Mouse (Mus musculus) hindbrain, embryonic 14.5 days (tissue): ENCODE measurements at regions not wholly inside any gene's neighbourhood (a gene's known extent, or its start where the extent isn't known, plus 50 kb on each side); places are given as distances from the start of the nearest gene placed in this dataset.

Experiments used
- ATAC-seq: fragments of 200-750 bp; cut with Nextera tagmentation; 2 replicates; pipeline ENCODE4 v1.8.0; 2017; ENCODE audit warnings: moderate number of reproducible peaks, mild to moderate bottlenecking, moderate TSS enrichment, moderate library complexity; ENCODE audit not compliant: low FRiP score
- DNase-seq: peaks from one replicate; pipeline ENCODE4 v3.0.0-alpha.2; 2015; ENCODE audit warnings: low spot score
- H3K27ac ChIP-seq: fragments of 300-500 bp; sonication (generic); 2 replicates; pipeline ENCODE4 v1.5.1; 2014; ENCODE audit warnings: mild to moderate bottlenecking, moderate library complexity
- H3K27me3 ChIP-seq: fragments of 300-500 bp; sonication (generic); 2 replicates; pipeline ENCODE4 v1.6.1; 2014; ENCODE audit warnings: mild to moderate bottlenecking, low read length, mixed read lengths; ENCODE audit not compliant: control insufficient read depth, insufficient read depth
- H3K36me3 ChIP-seq: fragments of 300-500 bp; sonication (generic); replicated peaks from 2 replicates; pipeline ENCODE4 v1.6.1; 2014; ENCODE audit not compliant: control insufficient read depth, insufficient read depth
- H3K4me1 ChIP-seq: fragments of 300-500 bp; sonication (generic); replicated peaks from 2 replicates; pipeline ENCODE4 v1.6.1; 2014; ENCODE audit warnings: antibody characterized with exemption, low read length, mixed read lengths; ENCODE audit not compliant: control insufficient read depth, insufficient read depth
- H3K4me2 ChIP-seq: fragments of 300-500 bp; sonication (generic); replicated peaks from 2 replicates; pipeline ENCODE4 v1.6.1; 2014; ENCODE audit warnings: mild to moderate bottlenecking, moderate library complexity
- H3K4me3 ChIP-seq: fragments of 300-500 bp; sonication (generic); replicated peaks from 2 replicates; pipeline ENCODE4 v1.5.1; 2014; ENCODE audit warnings: mild to moderate bottlenecking, low read length
- H3K9ac ChIP-seq: fragments of 300-500 bp; sonication (generic); 2 replicates; pipeline ENCODE4 v1.6.1; 2014
- H3K9me3 ChIP-seq: fragments of 300-500 bp; sonication (generic); 2 replicates; pipeline ENCODE4 v1.6.1; 2016; ENCODE audit warnings: low read length; ENCODE audit not compliant: control insufficient read depth
- WGBS: fragments of 180-500 bp; shearing (Covaris S2); extraction: QIAGEN DNeasy Blood & Tissue Kit; methylation state at CpG from one replicate; pipeline ENCODE4 v1.1.7; 2014; 5-methylcytosine and 5-hydroxymethylcytosine counted together

GRCm38 (mm10) chr8:8951186-8951585 lies 260.9 kb upstream of the Arglu1 start:
- Histone ChIP-seq H3K27ac (no peak overlapping the region), H3K9me3 (peaks cover 8% of the 10 kb centered on the region), H3K4me3 (no peak overlapping the region), H3K27me3 (no peaks in the 10 kb centered on the region), H3K9ac (no peak overlapping the region), H3K36me3 (no peaks in the 10 kb centered on the region), H3K4me2 (no peak overlapping the region), H3K4me1 (peaks cover 22% of the 10 kb centered on the region)
- 39% methylated on average over 9 of the region's 9 CpGs for WGBS
- DNase-seq (no peak), ATAC-seq (no peak)

GRCm38 (mm10) chr8:8947516-8948161 lies 257.3 kb upstream of the Arglu1 start:
- Histone ChIP-seq H3K4me2 (no peak overlapping the region), H3K9ac (no peak overlapping the region), H3K4me3 (no peak overlapping the region), H3K27me3 (no peaks in the 10 kb centered on the region), H3K27ac (peak overlapping the region; percentile 44), H3K9me3 (no peaks in the 10 kb centered on the region), H3K4me1 (peaks cover 22% of the 10 kb centered on the region), H3K36me3 (no peaks in the 10 kb centered on the region)
- DNase-seq (no peak), ATAC-seq (peak; percentile 73; the same call in 1 of the 2 replicates)
- 33% methylated on average over 7 of the region's 7 CpGs for WGBS

- Histone ChIP-seq H3K4me1 (peaks cover 20% of the 10 kb centered on the region; the same call in 1 of the 2 replicates), H3K36me3 (no peaks in the 10 kb centered on the region), H3K4me3 (no peak overlapping the region), H3K9me3 (no peaks in the 10 kb centered on the region), H3K27me3 (no peaks in the 10 kb centered on the region), H3K4me2 (no peak overlapping the region), H3K27ac (no peak overlapping the region), H3K9ac (no peak overlapping the region)
- ATAC-seq = no peak
- DNase-seq = no peak
- WGBS = 55% methylated on average over 6 of the region's 6 CpGs
Measured at GRCm38 (mm10) chr8:8942991-8943390, 252.7 kb upstream of the Arglu1 start.

- Histone ChIP-seq H3K4me1 (0 out of 2 replicates have a peak, but pooled peaks cover 9% of the 10 kb centered on the region), H3K27ac (no peak overlapping the region), H3K36me3 (no peaks in the 10 kb centered on the region), H3K9me3 (no peaks in the 10 kb centered on the region), H3K4me2 (no peak overlapping the region), H3K27me3 (no peaks in the 10 kb centered on the region), H3K4me3 (no peak overlapping the region), H3K9ac (no peak overlapping the region)
- DNase-seq = no peak
- ATAC-seq = no peak; the same call in 1 of the 2 replicates
- 85% methylated on average over 4 of the region's 4 CpGs for WGBS
Measured at GRCm38 (mm10) chr8:8940899-8941298, 250.6 kb upstream of the Arglu1 start.

- Histone ChIP-seq H3K36me3 (no peaks in the 10 kb centered on the region), H3K4me2 (no peak overlapping the region), H3K9ac (no peak overlapping the region), H3K27ac (no peak overlapping the region), H3K9me3 (no peaks in the 10 kb centered on the region), H3K4me3 (no peak overlapping the region), H3K4me1 (0 out of 2 replicates have a peak, but pooled peaks cover 9% of the 10 kb centered on the region), H3K27me3 (no peaks in the 10 kb centered on the region)
- 82% methylated on average over 7 of the region's 7 CpGs for WGBS
- ATAC-seq (no peak), DNase-seq (no peak)
Measured at GRCm38 (mm10) chr8:8938536-8938935, 248.2 kb upstream of the Arglu1 start.

GRCm38 (mm10) chr8:8932466-8932865 lies 242.1 kb upstream of the Arglu1 start:
- H3K9me3 ChIP-seq = no peaks in the 10 kb centered on the region
- H3K36me3 ChIP-seq = no peaks in the 10 kb centered on the region
- no peak overlapping the region for H3K9ac ChIP-seq
- no peak overlapping the region for H3K27ac ChIP-seq
- H3K27me3 ChIP-seq = no peaks in the 10 kb centered on the region
- 68% methylated on average over 3 of the region's 3 CpGs for WGBS
- no peak for ATAC-seq
- no peak overlapping the region for H3K4me2 ChIP-seq
- no peak overlapping the region for H3K4me3 ChIP-seq
- H3K4me1 ChIP-seq = no peaks in the 10 kb centered on the region
- DNase-seq = no peak

- H3K9ac ChIP-seq = no peak overlapping the region
- H3K27me3 ChIP-seq = no peaks in the 10 kb centered on the region
- H3K9me3 ChIP-seq = no peaks in the 10 kb centered on the region
- H3K4me3 ChIP-seq = no peak overlapping the region
- 85% methylated on average over 6 of the region's 6 CpGs for WGBS
- DNase-seq (no peak), ATAC-seq (no peak)
- no peaks in the 10 kb centered on the region for H3K36me3 ChIP-seq
- H3K27ac ChIP-seq = no peak overlapping the region
- H3K4me1 ChIP-seq = no peaks in the 10 kb centered on the region
- no peak overlapping the region for H3K4me2 ChIP-seq
Measured at GRCm38 (mm10) chr8:8931746-8932145, 241.4 kb upstream of the Arglu1 start.

GRCm38 (mm10) chr8:8928074-8928862 lies 237.9 kb upstream of the Arglu1 start:
- peak; percentile 46; the same call in 1 of the 2 replicates for ATAC-seq

GRCm38 (mm10) chr8:8921446-8921845 lies 231.1 kb upstream of the Arglu1 start:
- no peaks in the 10 kb centered on the region for H3K9me3 ChIP-seq
- ATAC-seq = no peak
- H3K4me1 ChIP-seq = no peaks in the 10 kb centered on the region
- H3K4me2 ChIP-seq = no peak overlapping the region
- no peak overlapping the region for H3K4me3 ChIP-seq
- H3K27me3 ChIP-seq = no peaks in the 10 kb centered on the region
- no peaks in the 10 kb centered on the region for H3K36me3 ChIP-seq
- H3K27ac ChIP-seq = no peak overlapping the region
- H3K9ac ChIP-seq = no peak overlapping the region
- WGBS = 16% methylated on average over 2 of the region's 2 CpGs
- DNase-seq = no peak

More at GRCm38 (mm10) chr8:8928074-8928862, 237.9 kb upstream of the Arglu1 start:
- peak overlapping the region; percentile 14; the same call in 1 of the 2 replicates for H3K9ac ChIP-seq
- no peak overlapping the region for H3K4me3 ChIP-seq
- no peak for DNase-seq
- no peak overlapping the region for H3K4me2 ChIP-seq
- WGBS = 65% methylated on average over 18 of the region's 18 CpGs
- no peaks in the 10 kb centered on the region for H3K4me1 ChIP-seq
- no peaks in the 10 kb centered on the region for H3K36me3 ChIP-seq
- no peak overlapping the region for H3K27ac ChIP-seq
- no peaks in the 10 kb centered on the region for H3K27me3 ChIP-seq
- no peaks in the 10 kb centered on the region for H3K9me3 ChIP-seq
